Mouse (Mus musculus): ENCODE measurements at regions not wholly inside any gene's neighbourhood (a gene's known extent, or its start where the extent isn't known, plus 50 kb on each side); places are given as distances from the start of the nearest gene placed in this dataset.

- in situ Hi-C loops (cut with MboI; ENCODE audit: unreplicated experiment in 2 of 2) = no loop called here
Measured at GRCm38 (mm10) chr5:64461592-64461991, 305.5 kb downstream of the Tbc1d1 start.

- in situ Hi-C loops (cut with MboI; ENCODE audit: unreplicated experiment in 2 of 2) = no loop called here
Measured at GRCm38 (mm10) chr5:64462411-64462810, 306.3 kb downstream of the Tbc1d1 start.

GRCm38 (mm10) chr5:64463570-64463969 lies 307.5 kb downstream of the Tbc1d1 start:
- in situ Hi-C loops (cut with MboI; ENCODE audit: unreplicated experiment in 2 of 2) = no loop called here

- in situ Hi-C loops (cut with MboI; ENCODE audit: unreplicated experiment in 2 of 2) = no loop called here
Measured at GRCm38 (mm10) chr5:64466320-64466719, 310.2 kb downstream of the Tbc1d1 start.

- in situ Hi-C loops (cut with MboI; ENCODE audit: unreplicated experiment in 2 of 2) = no loop called here
Measured at GRCm38 (mm10) chr5:64467856-64468255, 311.8 kb downstream of the Tbc1d1 start.

- in situ Hi-C loops (cut with MboI; ENCODE audit: unreplicated experiment in 2 of 2) = no loop called here
Measured at GRCm38 (mm10) chr5:64468307-64468706, 312.2 kb downstream of the Tbc1d1 start.

GRCm38 (mm10) chr5:64472008-64472407 lies 315.9 kb downstream of the Tbc1d1 start:
- in situ Hi-C loops (cut with MboI; ENCODE audit: unreplicated experiment in 2 of 2) = no loop called here

GRCm38 (mm10) chr5:64472415-64472814 lies 316.3 kb downstream of the Tbc1d1 start:
- in situ Hi-C loops (cut with MboI; ENCODE audit: unreplicated experiment in 2 of 2) = no loop called here

- in situ Hi-C loops (cut with MboI; ENCODE audit: unreplicated experiment in 2 of 2) = no loop called here
Measured at GRCm38 (mm10) chr5:64474868-64475267, 318.8 kb downstream of the Tbc1d1 start.

GRCm38 (mm10) chr5:64475736-64476519 lies 319.8 kb downstream of the Tbc1d1 start:
- in situ Hi-C loops (cut with MboI; ENCODE audit: unreplicated experiment in 2 of 2) = no loop called here

GRCm38 (mm10) chr5:64476641-64477369 lies 320.7 kb downstream of the Tbc1d1 start:
- in situ Hi-C loops (cut with MboI; ENCODE audit: unreplicated experiment in 2 of 2) = no loop called here

GRCm38 (mm10) chr5:64478143-64478542 lies 322.0 kb downstream of the Tbc1d1 start:
- in situ Hi-C loops (cut with MboI; ENCODE audit: unreplicated experiment in 2 of 2) = no loop called here

GRCm38 (mm10) chr5:64478599-64479214 lies 322.6 kb downstream of the Tbc1d1 start:
- in situ Hi-C loops (cut with MboI; ENCODE audit: unreplicated experiment in 2 of 2) = no loop called here

- in situ Hi-C loops (cut with MboI; ENCODE audit: unreplicated experiment in 2 of 2) = no loop called here
Measured at GRCm38 (mm10) chr5:64479315-64479714, 323.2 kb downstream of the Tbc1d1 start.

GRCm38 (mm10) chr5:64485043-64485442 lies 318.1 kb upstream of the Klf3 start:
- in situ Hi-C loops (cut with MboI; ENCODE audit: unreplicated experiment in 2 of 2) = loop anchor here in 1 of 2 experiments (5.0 kb wide), 1 partner anchor 98 kb away; no protein-coding TSS in a partner anchor

- in situ Hi-C loops (cut with MboI; ENCODE audit: unreplicated experiment in 2 of 2) = loop anchor here in 1 of 2 experiments (5.0 kb wide), 1 partner anchor 99 kb away; no protein-coding TSS in a partner anchor
Measured at GRCm38 (mm10) chr5:64485856-64486255, 317.3 kb upstream of the Klf3 start.

GRCm38 (mm10) chr5:64486761-64487160 lies 316.4 kb upstream of the Klf3 start:
- in situ Hi-C loops (cut with MboI; ENCODE audit: unreplicated experiment in 2 of 2) = loop anchor here in 1 of 2 experiments (5.0 kb wide), 1 partner anchor 99 kb away; no protein-coding TSS in a partner anchor

- in situ Hi-C loops (cut with MboI; ENCODE audit: unreplicated experiment in 2 of 2) = loop anchor here in 1 of 2 experiments (5.0 kb wide), 1 partner anchor 101 kb away; no protein-coding TSS in a partner anchor
Measured at GRCm38 (mm10) chr5:64487698-64488398, 315.3 kb upstream of the Klf3 start.

GRCm38 (mm10) chr5:64489656-64490444 lies 313.3 kb upstream of the Klf3 start:
- in situ Hi-C loops (cut with MboI; ENCODE audit: unreplicated experiment in 2 of 2) = loop anchor here in 1 of 2 experiments (5.0 kb wide), 1 partner anchor 103 kb away; no protein-coding TSS in a partner anchor
